Mouse (Mus musculus) MEL (cell line): Measurements from ENCODE around the gene Abcb6. TPM values are rescaled to one million over a fixed set of nuclear protein-coding genes. Genes with fewer than 3 reads are reported as not detected.

Experiments used
- DNase-seq: peaks from one replicate; pipeline ENCODE4 v3.0.0; 2011; ENCODE audit warnings: low read depth, low spot score
- H3K27ac ChIP-seq: 2 replicates; pipeline ENCODE4 v1.5.1; 2012; ENCODE audit warnings: low read depth, mild to moderate bottlenecking, control low read depth, low read length, moderate library complexity; ENCODE audit not compliant: control insufficient read depth
- H3K27me3 ChIP-seq, 2 experiments: fragments of 150-350 bp in 1 of 2; sonication (generic) in 1 of 2; 2 replicates each; pipeline ENCODE4 v1.6.1; 2012; ENCODE audit warnings: low read length in 2 of 2, mild to moderate bottlenecking in 2 of 2, improper control_type of control experiment in 1 of 2, moderate library complexity in 1 of 2; ENCODE audit not compliant: insufficient read depth in 2 of 2, control insufficient read depth in 1 of 2
- H3K36me3 ChIP-seq, 2 experiments: 2 replicates each; pipeline ENCODE4 v1.6.1; 2012 to 2014; ENCODE audit warnings: low read length in 2 of 2, improper control_type of control experiment in 1 of 2, inconsistent platforms in 1 of 2, mild to moderate bottlenecking in 1 of 2; ENCODE audit not compliant: insufficient read depth in 2 of 2, control insufficient read depth in 1 of 2
- H3K4me1 ChIP-seq, 2 experiments: fragments of 150-350 bp in 1 of 2; sonication (generic) in 1 of 2; 2 replicates each; pipeline ENCODE4 v1.6.1; 2012; ENCODE audit warnings: low read length in 2 of 2, improper control_type of control experiment in 1 of 2, mild to moderate bottlenecking in 1 of 2; ENCODE audit not compliant: insufficient read depth in 2 of 2, control insufficient read depth in 1 of 2
- H3K4me3 ChIP-seq, 2 experiments: fragments of 150-350 bp in 1 of 2; sonication (generic) in 1 of 2; 2 replicates each; pipeline ENCODE4 v1.5.1; 2012; ENCODE audit warnings: low read depth in 2 of 2, low read length in 2 of 2, mild to moderate bottlenecking in 2 of 2, moderate library complexity in 2 of 2, control low read depth in 1 of 2, improper control_type of control experiment in 1 of 2; ENCODE audit not compliant: control insufficient read depth in 1 of 2, insufficient read depth in 1 of 2
- H3K79me2 ChIP-seq: 2 replicates; pipeline ENCODE4 v1.6.1; 2012; ENCODE audit warnings: mild to moderate bottlenecking, low read length, moderate library complexity; ENCODE audit not compliant: control insufficient read depth, poor library complexity, insufficient read depth
- H3K9ac ChIP-seq: 2 replicates; pipeline ENCODE4 v1.6.1; 2012; ENCODE audit warnings: low read depth, mild to moderate bottlenecking, control low read depth, low read length, moderate library complexity; ENCODE audit not compliant: control insufficient read depth, poor library complexity, severe bottlenecking
- H3K9me3 ChIP-seq: fragments of 150-350 bp; sonication (generic); replicated peaks from 2 replicates; pipeline ENCODE4 v1.6.1; 2012; ENCODE audit warnings: mild to moderate bottlenecking, low read length, improper control_type of control experiment, moderate library complexity; ENCODE audit not compliant: insufficient read depth
- CHD2 ChIP-seq: IDR thresholded peaks from 2 replicates; pipeline ENCODE4 v1.6.1; 2011; ENCODE audit warnings: low read length, improper control_type of control experiment
- EP300 ChIP-seq, 2 experiments: IDR thresholded peaks; 2 replicates each; pipeline ENCODE4 v1.6.1; 2011; ENCODE audit warnings: improper control_type of control experiment in 2 of 2, low read length in 2 of 2, low read depth in 1 of 2, mild to moderate bottlenecking in 1 of 2
- ETS1 ChIP-seq: IDR thresholded peaks from 2 replicates; pipeline ENCODE4 v1.6.1; 2012; ENCODE audit warnings: low read depth, mild to moderate bottlenecking, inconsistent platforms, low read length, improper control_type of control experiment, moderate library complexity
- GABPA ChIP-seq: IDR thresholded peaks from 2 replicates; pipeline ENCODE4 v1.6.1; 2012; ENCODE audit warnings: low read depth, mild to moderate bottlenecking, inconsistent platforms, low read length, improper control_type of control experiment, moderate library complexity
- JUND ChIP-seq: IDR thresholded peaks from 2 replicates; pipeline ENCODE4 v1.6.1; 2011; ENCODE audit warnings: low read depth, mild to moderate bottlenecking, improper control_type of control experiment, low read length
- KAT2A ChIP-seq: conservative IDR thresholded peaks from 2 replicates; pipeline ENCODE4 v1.6.1; 2012; ENCODE audit warnings: low read depth, low read length, improper control_type of control experiment, inconsistent platforms
- MAFK ChIP-seq: IDR thresholded peaks from 2 replicates; pipeline ENCODE4 v1.6.1; 2011; ENCODE audit warnings: low read depth, mild to moderate bottlenecking, low read length, improper control_type of control experiment, borderline replicate concordance
- MAX ChIP-seq: IDR thresholded peaks from 2 replicates; pipeline ENCODE4 v1.6.1; 2011; ENCODE audit warnings: low read length, improper control_type of control experiment
- MAZ ChIP-seq: IDR thresholded peaks from 2 replicates; pipeline ENCODE4 v1.6.1; 2012; ENCODE audit warnings: low read depth, mild to moderate bottlenecking, inconsistent platforms, low read length, improper control_type of control experiment
- MEF2A ChIP-seq: IDR thresholded peaks from 2 replicates; pipeline ENCODE4 v1.6.1; 2014; ENCODE audit warnings: low read depth, mild to moderate bottlenecking, inconsistent platforms, low read length, improper control_type of control experiment; ENCODE audit not compliant: poor library complexity, insufficient replicate concordance, severe bottlenecking; ENCODE audit errors: extremely low read depth
- MYB ChIP-seq: IDR thresholded peaks from 2 replicates; pipeline ENCODE4 v1.6.1; 2011; ENCODE audit warnings: mild to moderate bottlenecking, low read depth, low read length, improper control_type of control experiment
- MYC ChIP-seq: IDR thresholded peaks from 2 replicates; pipeline ENCODE4 v1.6.1; 2011; ENCODE audit warnings: low read depth, mild to moderate bottlenecking, low read length, improper control_type of control experiment, moderate library complexity
- RAD21 ChIP-seq: IDR thresholded peaks from 2 replicates; pipeline ENCODE4 v1.6.1; 2011; ENCODE audit warnings: mild to moderate bottlenecking, low read depth, low read length, improper control_type of control experiment
- SMC3 ChIP-seq: IDR thresholded peaks from 2 replicates; pipeline ENCODE4 v1.6.1; 2011; ENCODE audit warnings: low read depth, low read length, improper control_type of control experiment
- TAL1 ChIP-seq: IDR thresholded peaks from 2 replicates; pipeline ENCODE4 v1.6.1; 2012; ENCODE audit warnings: mild to moderate bottlenecking, inconsistent platforms, low read length, moderate library complexity, mixed read lengths
- TCF12 ChIP-seq: IDR thresholded peaks from 2 replicates; pipeline ENCODE4 v1.6.1; 2014; ENCODE audit warnings: low read depth, mild to moderate bottlenecking, inconsistent platforms, low read length, improper control_type of control experiment, moderate library complexity
- UBTF ChIP-seq: IDR thresholded peaks from 2 replicates; pipeline ENCODE4 v1.6.1; 2012; ENCODE audit warnings: low read depth, mild to moderate bottlenecking, inconsistent platforms, low read length, improper control_type of control experiment, moderate library complexity, borderline replicate concordance; ENCODE audit not compliant: insufficient read depth
- USF1 ChIP-seq: IDR thresholded peaks from 2 replicates; pipeline ENCODE4 v1.6.1; 2014; ENCODE audit warnings: low read depth, mild to moderate bottlenecking, inconsistent platforms, low read length, improper control_type of control experiment, moderate library complexity
- USF2 ChIP-seq, 2 experiments: IDR thresholded peaks; 2 replicates each; pipeline ENCODE4 v1.6.1; 2011 to 2012; ENCODE audit warnings: improper control_type of control experiment in 2 of 2, low read length in 2 of 2, borderline replicate concordance in 1 of 2, inconsistent platforms in 1 of 2, low read depth in 1 of 2, mild to moderate bottlenecking in 1 of 2; ENCODE audit not compliant: insufficient read depth in 1 of 2
- ZC3H11A ChIP-seq: IDR thresholded peaks from 2 replicates; pipeline ENCODE4 v1.6.1; 2012; ENCODE audit warnings: low read depth, mild to moderate bottlenecking, inconsistent platforms, low read length, improper control_type of control experiment
- ZMIZ1 ChIP-seq: IDR thresholded peaks from 2 replicates; pipeline ENCODE4 v1.6.1; 2012; ENCODE audit warnings: low read depth, mild to moderate bottlenecking, inconsistent platforms, low read length, improper control_type of control experiment, moderate library complexity
- polyA plus RNA-seq, 2 experiments: library from polyadenylated mRNA; stranded (reverse) in 1 of 2; unstranded in 1 of 2; fragments of >175 nt in 1 of 2; fragments of >200 nt in 1 of 2; gene quantifications; 2 replicates each; pipeline versions ENCODE4 v1.2.1 to v1.2.4; 2012; ENCODE audit warnings: low replicate concordance in 2 of 2, low read depth in 1 of 2; ENCODE audit not compliant: insufficient read length in 2 of 2, insufficient read depth in 1 of 2, missing spikeins in 1 of 2
- total RNA-seq: library from RNA; depleted of rRNA; stranded (reverse); fragments of 300-350 nt; gene quantifications from 2 replicates; pipeline ENCODE4 v1.2.3, GENCODE M21; 2012

Abcb6 gene
- total and polyA plus RNA-seq, 3 experiments: 73.5 to 84.4 TPM; not detected in 1

GRCm38 (mm10) chr1:75128641-75129040, 51.6 kb downstream of the Abcb6 start:
- Histone ChIP-seq H3K36me3 (peaks cover 0 to 5% of the 10 kb centered on the region in 2 experiments; a peak in 2 of 4 replicates), H3K9me3 (no peaks in the 10 kb centered on the region), H3K9ac (no peak overlapping the region), H3K79me2 (no peaks in the 10 kb centered on the region; the same call in 1 of the 2 replicates), H3K4me3 (no peak overlapping the region), H3K27ac (no peak overlapping the region), H3K27me3 (no peaks in the 10 kb centered on the region), H3K4me1 (peaks cover 3 to 15% of the 10 kb centered on the region in 2 experiments; a peak in 3 of 4 replicates)
- TF ChIP-seq MAX: no peak
- DNase-seq: no peak

- Histone ChIP-seq H3K36me3 (peaks cover 0 to 5% of the 10 kb centered on the region in 2 experiments; a peak in 2 of 4 replicates), H3K9me3 (no peaks in the 10 kb centered on the region), H3K79me2 (no peaks in the 10 kb centered on the region; the same call in 1 of the 2 replicates), H3K27me3 (no peaks in the 10 kb centered on the region), H3K4me1 (peaks cover 3 to 10% of the 10 kb centered on the region in 2 experiments; a peak in 3 of 4 replicates), H3K4me3 (peak overlapping the region; percentile 68 to 80), H3K9ac (peak overlapping the region; percentile 80), H3K27ac (peak overlapping the region; percentile 96)
- no peak for TF ChIP-seq ZMIZ1
- TF ChIP-seq SMC3: no peak
- TF ChIP-seq MAZ: 0 out of 2 replicates have a peak, but pooled peaks have one; percentile 14
- no peak for TF ChIP-seq TAL1
- no peak for DNase-seq
Observed at GRCm38 (mm10) chr1:75125418-75125817, 54.8 kb downstream of the Abcb6 start.

GRCm38 (mm10) chr1:75124346-75125321, 55.6 kb downstream of the Abcb6 start, which contains the start of gene Nhej1:
Gene Nhej1, minus strand, starts transcription at chr1:75125200.
- H3K4me1 ChIP-seq: peaks cover 3 to 10% of the 10 kb centered on the region in 2 experiments; a peak in 3 of 4 replicates
- no peaks in the 10 kb centered on the region; the same call in 1 of the 2 replicates for H3K79me2 ChIP-seq
- H3K27me3 ChIP-seq: no peaks in the 10 kb centered on the region
- H3K9ac ChIP-seq: peak within 1 kb of the TSS; percentile 80
- H3K4me3 ChIP-seq: peak within 1 kb of the TSS; percentile 68 to 80
- DNase-seq: peak; percentile 98
- H3K27ac ChIP-seq: peak within 1 kb of the TSS; percentile 96
- H3K9me3 ChIP-seq: no peaks in the 10 kb centered on the region
- peaks cover 0 to 5% of the 10 kb centered on the region in 2 experiments; a peak in 2 of 4 replicates for H3K36me3 ChIP-seq
- 0 out of 4 replicates have a peak, but pooled peaks of 1 of the 2 experiments have one; percentile 28 for TF ChIP-seq EP300 (IDR thresholded peaks at IDR 0.05; ENCODE audit: low read depth in 1 of 2, low read length in 2 of 2)
- no peak for TF ChIP-seq JUND
- TF ChIP-seq USF2 (IDR thresholded peaks at IDR 0.05; ENCODE audit: borderline replicate concordance in 1 of 2, insufficient read depth in 1 of 2, low read depth in 1 of 2, low read length in 2 of 2): no peak
- 0 out of 2 replicates have a peak, but pooled peaks have one; percentile 61 for TF ChIP-seq MYC
- no peak for TF ChIP-seq MAFK
- peak; percentile 91 for TF ChIP-seq ZC3H11A
- TF ChIP-seq ZMIZ1: peak; percentile 42; the same call in 1 of the 2 replicates
- peak; percentile 51; the same call in 1 of the 2 replicates for TF ChIP-seq TCF12
- TF ChIP-seq USF1: peak; percentile 56; the same call in 1 of the 2 replicates
- TF ChIP-seq UBTF: no peak
- TF ChIP-seq MYB: 0 out of 2 replicates have a peak, but pooled peaks have one; percentile 18
- TF ChIP-seq MAZ: peak; percentile 72; the same call in 1 of the 2 replicates
- no peak for TF ChIP-seq MEF2A
- peak; percentile 59; the same call in 1 of the 2 replicates for TF ChIP-seq ETS1
- peak; percentile 93 for TF ChIP-seq RAD21
- no peak for TF ChIP-seq GABPA
- TF ChIP-seq CHD2: no peak
- TF ChIP-seq KAT2A: no peak; the same call in 1 of the 2 replicates
- TF ChIP-seq TAL1: no peak
